Mouse (Mus musculus) forebrain, embryonic 16.5 days (tissue): Measurements from ENCODE around the gene Tnni2. TPM values are rescaled to one million over a fixed set of nuclear protein-coding genes. Genes with fewer than 3 reads are reported as not detected.

Source experiments
- ATAC-seq: fragments of 200-750 bp; cut with Nextera tagmentation; 2 replicates; pipeline ENCODE4 v1.8.0; 2017; ENCODE audit warnings: mild to moderate bottlenecking, moderate library complexity
- H3K27ac ChIP-seq: fragments of 300-500 bp; sonication (generic); 2 replicates; pipeline ENCODE4 v1.5.1; 2014; ENCODE audit warnings: low read length, control low read depth
- H3K27me3 ChIP-seq: fragments of 300-500 bp; sonication (generic); replicated peaks from 2 replicates; pipeline ENCODE4 v1.6.1; 2014; ENCODE audit warnings: low read length; ENCODE audit not compliant: control insufficient read depth, insufficient read depth
- H3K36me3 ChIP-seq: fragments of 300-500 bp; sonication (generic); 2 replicates; pipeline ENCODE4 v1.6.1; 2014; ENCODE audit not compliant: control insufficient read depth, insufficient read depth
- H3K4me1 ChIP-seq: fragments of 300-500 bp; sonication (generic); replicated peaks from 2 replicates; pipeline ENCODE4 v1.6.1; 2014; ENCODE audit warnings: low read length; ENCODE audit not compliant: control insufficient read depth, insufficient read depth
- H3K4me2 ChIP-seq: fragments of 300-500 bp; sonication (generic); 2 replicates; pipeline ENCODE4 v1.6.1; 2014; ENCODE audit warnings: mild to moderate bottlenecking, low read length, control low read depth
- H3K4me3 ChIP-seq: fragments of 300-500 bp; sonication (generic); replicated peaks from 2 replicates; pipeline ENCODE4 v1.5.1; 2014; ENCODE audit warnings: mild to moderate bottlenecking, low read length, control low read depth
- H3K9ac ChIP-seq: fragments of 300-500 bp; sonication (generic); replicated peaks from 2 replicates; pipeline ENCODE4 v1.6.1; 2014; ENCODE audit warnings: low read depth, low read length, control low read depth
- H3K9me3 ChIP-seq: fragments of 300-500 bp; sonication (generic); 2 replicates; pipeline ENCODE4 v1.6.1; 2016; ENCODE audit warnings: low read length; ENCODE audit not compliant: control insufficient read depth
- WGBS: fragments of 180-500 bp; shearing (Covaris S2); extraction: QIAGEN DNeasy Blood & Tissue Kit; methylation state at CpG from one replicate; pipeline ENCODE4 v1.1.7; 2014; 5-methylcytosine and 5-hydroxymethylcytosine counted together
- polyA plus RNA-seq: library from polyadenylated mRNA; unstranded; fragments of >200 nt; fragmentation: Nextera tagmentation; extraction: Ambion mirVana; gene quantifications from 2 replicates; pipeline ENCODE4 v1.2.1, GENCODE M21; 2015

Tnni2 gene
- polyA plus RNA-seq, 1 experiment from 2014 or later = not detected

DNA sequence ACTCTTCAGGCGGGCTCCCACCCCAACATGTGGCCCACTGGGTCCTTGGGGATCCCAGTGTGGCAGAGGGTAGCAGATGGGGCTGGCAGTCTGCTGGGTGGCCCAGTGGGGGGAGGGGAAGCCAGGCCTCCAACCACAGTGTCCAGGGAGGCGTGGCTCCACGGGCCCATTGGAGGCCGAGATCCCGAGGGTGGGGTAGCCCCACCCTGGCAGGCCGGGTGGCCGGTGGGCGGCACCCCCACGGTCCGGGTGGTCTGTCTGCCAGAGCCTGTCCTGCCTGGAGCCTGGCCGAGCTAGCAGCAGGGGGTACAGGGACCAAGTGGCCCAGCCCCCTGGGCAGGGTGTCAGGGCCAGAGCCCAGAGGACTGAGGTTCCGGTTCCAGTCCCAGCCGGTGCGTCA is 33.2 kb downstream of the Tnni2 start:
- 83% methylated on average over 14 of the region's 14 CpGs for WGBS
- Histone ChIP-seq H3K9ac (no peak overlapping the region), H3K27me3 (no peaks in the 10 kb centered on the region), H3K27ac (no peak overlapping the region), H3K36me3 (no peaks in the 10 kb centered on the region), H3K9me3 (no peaks in the 10 kb centered on the region), H3K4me2 (no peak overlapping the region), H3K4me3 (no peak overlapping the region), H3K4me1 (peaks cover 12% of the 10 kb centered on the region)
- no peak for ATAC-seq

DNA sequence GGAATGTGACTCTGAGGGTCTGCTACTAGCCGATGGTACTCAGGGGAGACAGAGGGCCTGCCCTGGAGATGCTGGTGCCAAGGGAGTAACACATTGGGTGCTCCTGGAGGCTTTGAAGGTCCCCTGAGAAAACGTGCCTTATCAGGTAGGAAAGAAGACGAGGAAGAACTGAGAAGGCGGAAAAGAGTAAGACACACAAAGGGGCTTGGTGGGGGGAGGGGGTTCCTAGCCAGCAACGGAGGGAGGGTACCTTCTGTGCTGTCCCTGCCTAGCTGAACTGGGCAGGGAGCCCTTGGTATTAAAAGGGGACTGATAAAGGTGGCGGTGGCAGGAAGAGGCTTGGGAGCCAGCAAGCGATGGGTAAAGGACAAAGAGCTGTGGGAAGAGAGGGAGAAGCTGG is 34.0 kb downstream of the Tnni2 start:
- Histone ChIP-seq H3K27ac (no peak overlapping the region), H3K4me3 (no peak overlapping the region), H3K9me3 (no peaks in the 10 kb centered on the region), H3K9ac (no peak overlapping the region), H3K4me1 (peaks cover 12% of the 10 kb centered on the region), H3K27me3 (no peaks in the 10 kb centered on the region), H3K4me2 (no peak overlapping the region), H3K36me3 (no peaks in the 10 kb centered on the region)
- ATAC-seq = no peak
- 62% methylated on average over 7 of the region's 7 CpGs for WGBS

DNA sequence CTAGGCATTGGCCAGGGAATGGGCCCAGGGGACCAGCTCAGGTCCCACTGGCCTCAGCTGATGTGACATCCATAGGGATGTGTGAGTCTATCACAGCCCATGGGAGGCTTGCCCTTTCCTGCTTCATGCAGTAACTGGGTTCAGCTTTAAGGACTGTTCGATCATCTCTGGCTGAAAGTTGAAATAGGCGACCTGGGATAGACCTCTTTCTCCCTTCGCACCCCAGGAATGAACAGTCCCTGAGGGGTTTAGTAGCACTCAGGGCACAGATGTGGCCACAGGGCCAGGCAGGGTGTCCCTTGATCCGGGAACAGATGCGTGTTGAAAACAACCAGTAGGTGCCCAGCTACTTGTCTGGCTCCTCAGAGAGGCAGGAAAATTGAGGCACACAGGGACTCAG is 34.7 kb downstream of the Tnni2 start:
- Histone ChIP-seq H3K4me2 (no peak overlapping the region), H3K4me3 (no peak overlapping the region), H3K27ac (no peak overlapping the region), H3K9me3 (no peaks in the 10 kb centered on the region), H3K4me1 (peaks cover 9% of the 10 kb centered on the region), H3K27me3 (no peaks in the 10 kb centered on the region), H3K36me3 (no peaks in the 10 kb centered on the region), H3K9ac (no peak overlapping the region)
- no peak for ATAC-seq
- 87% methylated on average over 5 of the region's 5 CpGs for WGBS

DNA sequence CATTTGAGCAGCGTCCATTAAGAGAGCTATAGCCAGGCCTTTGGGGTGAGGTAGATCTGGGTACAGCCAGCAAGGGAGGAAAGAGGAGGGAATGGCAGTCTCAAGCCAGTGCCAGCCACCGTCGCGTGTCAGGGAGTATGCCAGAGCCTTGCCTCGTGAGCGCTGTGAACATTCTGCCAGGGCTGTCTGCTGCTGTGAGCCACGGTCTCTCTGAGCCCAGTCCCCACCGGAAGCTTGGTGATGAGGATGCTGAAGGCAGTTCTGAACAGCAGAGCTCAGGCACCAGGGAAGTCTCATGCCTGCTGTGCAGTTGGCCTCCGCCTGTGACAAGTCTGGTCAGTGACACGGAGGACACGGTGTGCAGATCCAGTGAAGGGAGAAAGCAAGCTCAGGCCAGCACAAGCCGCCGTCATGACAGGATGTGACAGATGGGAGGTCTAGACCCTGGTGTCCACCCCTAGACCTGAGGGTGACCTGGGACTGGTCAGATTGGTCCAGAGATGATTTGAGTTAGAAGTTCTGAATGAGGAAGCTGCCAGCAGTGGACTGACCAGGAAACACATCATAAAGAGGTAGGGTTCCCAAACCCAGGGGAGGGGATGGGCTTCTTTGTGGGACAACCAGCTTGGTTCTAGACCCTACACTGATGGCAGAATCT is 35.3 kb downstream of the Tnni2 start:
- H3K36me3 ChIP-seq = no peaks in the 10 kb centered on the region
- no peak overlapping the region for H3K27ac ChIP-seq
- no peak for ATAC-seq
- H3K4me1 ChIP-seq = peaks cover 10% of the 10 kb centered on the region
- WGBS = 85% methylated on average over 13 of the region's 13 CpGs
- no peak overlapping the region for H3K4me3 ChIP-seq
- H3K9ac ChIP-seq = no peak overlapping the region
- H3K4me2 ChIP-seq = no peak overlapping the region
- H3K27me3 ChIP-seq = no peaks in the 10 kb centered on the region
- no peaks in the 10 kb centered on the region for H3K9me3 ChIP-seq

DNA sequence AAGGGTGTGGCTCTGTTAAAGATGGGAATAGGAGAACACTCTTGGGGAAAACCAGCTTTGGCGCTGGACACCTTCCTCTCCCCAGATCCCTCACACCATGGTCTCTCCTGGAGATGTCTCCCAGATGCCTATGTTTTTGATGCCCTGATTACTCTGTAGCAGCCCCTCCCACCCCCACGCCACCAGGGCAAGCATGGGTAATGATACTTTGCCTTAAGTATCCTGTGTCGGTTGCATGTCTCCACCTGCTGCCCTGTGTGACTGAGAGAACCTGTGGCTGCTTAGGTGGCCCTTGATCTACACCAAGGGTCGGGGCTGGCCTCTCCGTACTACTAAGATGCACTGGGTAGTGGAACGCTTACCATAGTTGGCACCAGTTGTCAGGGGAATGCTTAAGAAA is 36.4 kb downstream of the Tnni2 start:
- Histone ChIP-seq H3K4me2 (no peak overlapping the region), H3K9me3 (no peaks in the 10 kb centered on the region), H3K4me1 (peaks cover 13% of the 10 kb centered on the region), H3K36me3 (no peaks in the 10 kb centered on the region), H3K27ac (no peak overlapping the region), H3K9ac (no peak overlapping the region), H3K27me3 (no peaks in the 10 kb centered on the region), H3K4me3 (no peak overlapping the region)
- 89% methylated on average over 6 of the region's 6 CpGs for WGBS
- no peak for ATAC-seq

- no peaks in the 10 kb centered on the region for H3K36me3 ChIP-seq
- ATAC-seq = no peak
- H3K9me3 ChIP-seq = no peaks in the 10 kb centered on the region
- H3K4me1 ChIP-seq = peaks cover 14% of the 10 kb centered on the region
- WGBS = 56% methylated on average over 2 of the region's 2 CpGs
- H3K9ac ChIP-seq = no peak overlapping the region
- no peak overlapping the region for H3K4me3 ChIP-seq
- H3K4me2 ChIP-seq = no peak overlapping the region
- H3K27ac ChIP-seq = no peak overlapping the region
- no peaks in the 10 kb centered on the region for H3K27me3 ChIP-seq
Measured at GRCm38 (mm10) chr7:142478574-142478973, 37.0 kb downstream of the Tnni2 start.

DNA sequence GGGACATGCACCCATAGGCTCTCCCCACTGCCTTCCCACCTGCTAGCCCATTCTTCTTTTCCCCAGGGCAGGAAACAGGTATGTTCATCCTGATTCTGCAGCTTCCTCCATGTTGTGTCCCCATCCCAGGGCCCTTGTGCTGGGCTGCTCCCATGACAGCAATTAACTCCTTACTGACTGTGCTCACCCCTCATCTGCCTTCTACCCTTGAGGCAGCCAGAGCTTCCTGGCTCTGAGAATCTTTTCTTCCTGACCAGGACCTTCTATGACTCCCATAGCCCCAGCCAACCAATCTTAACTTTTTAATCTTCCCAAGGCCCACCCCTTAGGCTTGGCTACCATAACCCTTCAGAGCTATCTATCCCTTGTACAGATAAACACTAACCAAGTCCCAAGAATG is 37.7 kb downstream of the Tnni2 start:
- H3K27me3 ChIP-seq = no peaks in the 10 kb centered on the region
- no peak overlapping the region for H3K27ac ChIP-seq
- H3K9me3 ChIP-seq = no peaks in the 10 kb centered on the region
- no peak overlapping the region for H3K9ac ChIP-seq
- no peaks in the 10 kb centered on the region for H3K36me3 ChIP-seq
- H3K4me1 ChIP-seq = peaks cover 14% of the 10 kb centered on the region
- no peak overlapping the region for H3K4me3 ChIP-seq
- H3K4me2 ChIP-seq = no peak overlapping the region
- ATAC-seq = no peak

DNA sequence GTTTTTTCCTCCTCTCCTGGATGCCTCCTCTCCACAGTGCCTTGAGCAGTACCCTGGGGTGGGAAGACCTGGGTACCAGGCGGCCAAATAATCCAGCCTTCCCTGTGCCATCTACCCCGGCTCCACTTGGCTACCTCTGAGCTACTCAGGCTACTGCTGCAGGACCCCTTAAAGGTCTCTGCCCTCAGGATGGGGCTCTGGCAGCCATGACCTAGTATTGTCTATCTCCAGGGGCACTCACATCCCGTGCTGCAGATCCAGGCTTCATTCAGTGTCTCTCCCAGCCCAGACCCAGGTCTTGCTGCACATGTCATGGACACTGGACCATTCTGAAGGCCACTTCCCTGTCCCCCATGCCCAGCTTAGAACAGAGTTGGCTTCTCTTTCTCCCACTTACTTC is 38.3 kb downstream of the Tnni2 start:
- no peak for ATAC-seq
- Histone ChIP-seq H3K27me3 (no peaks in the 10 kb centered on the region), H3K4me1 (peaks cover 14% of the 10 kb centered on the region), H3K36me3 (no peaks in the 10 kb centered on the region), H3K4me3 (no peak overlapping the region), H3K4me2 (no peak overlapping the region), H3K27ac (no peak overlapping the region), H3K9ac (no peak overlapping the region), H3K9me3 (no peaks in the 10 kb centered on the region)
- WGBS = 89% methylated on average over 3 of the region's 3 CpGs

DNA sequence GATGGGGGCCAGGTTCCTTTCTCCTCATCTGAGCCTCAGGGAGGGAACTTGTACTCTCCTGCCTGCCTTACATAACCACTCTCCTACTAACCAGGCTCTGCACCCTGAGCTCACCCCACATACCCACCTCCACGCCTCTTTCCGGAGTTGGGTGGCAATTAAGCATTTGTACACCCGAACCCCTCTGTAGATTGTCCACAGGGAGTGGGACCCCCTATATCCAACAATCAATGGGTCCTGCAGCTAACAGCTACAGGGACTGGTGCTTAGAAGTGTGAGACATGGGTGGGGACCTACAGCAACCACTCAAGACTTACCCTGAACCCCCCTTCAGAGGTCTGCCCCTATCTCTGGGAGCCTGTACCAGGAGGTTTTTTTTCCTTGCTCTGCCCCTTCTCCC is 39.1 kb downstream of the Tnni2 start:
- H3K4me2 ChIP-seq = no peak overlapping the region
- H3K4me3 ChIP-seq = no peak overlapping the region
- 96% methylated on average over 3 of the region's 3 CpGs for WGBS
- no peaks in the 10 kb centered on the region for H3K36me3 ChIP-seq
- H3K9ac ChIP-seq = no peak overlapping the region
- H3K27ac ChIP-seq = no peak overlapping the region
- no peaks in the 10 kb centered on the region for H3K27me3 ChIP-seq
- no peak for ATAC-seq
- no peaks in the 10 kb centered on the region for H3K9me3 ChIP-seq
- H3K4me1 ChIP-seq = peaks cover 14% of the 10 kb centered on the region

- Histone ChIP-seq H3K36me3 (no peaks in the 10 kb centered on the region), H3K4me3 (peak overlapping the region; percentile 29), H3K9ac (peak overlapping the region; percentile 58), H3K4me1 (peaks cover 14% of the 10 kb centered on the region), H3K27me3 (no peaks in the 10 kb centered on the region), H3K9me3 (no peaks in the 10 kb centered on the region), H3K4me2 (peak overlapping the region; percentile 53), H3K27ac (peak overlapping the region; percentile 34)
- ATAC-seq = peak; percentile 8; the same call in 1 of the 2 replicates
- WGBS = 5% methylated on average over 5 of the region's 5 CpGs
Measured at GRCm38 (mm10) chr7:142481186-142481567, 39.6 kb downstream of the Tnni2 start.
